Mouse (Mus musculus): Measurements from ENCODE around the gene Glul.

DNA sequence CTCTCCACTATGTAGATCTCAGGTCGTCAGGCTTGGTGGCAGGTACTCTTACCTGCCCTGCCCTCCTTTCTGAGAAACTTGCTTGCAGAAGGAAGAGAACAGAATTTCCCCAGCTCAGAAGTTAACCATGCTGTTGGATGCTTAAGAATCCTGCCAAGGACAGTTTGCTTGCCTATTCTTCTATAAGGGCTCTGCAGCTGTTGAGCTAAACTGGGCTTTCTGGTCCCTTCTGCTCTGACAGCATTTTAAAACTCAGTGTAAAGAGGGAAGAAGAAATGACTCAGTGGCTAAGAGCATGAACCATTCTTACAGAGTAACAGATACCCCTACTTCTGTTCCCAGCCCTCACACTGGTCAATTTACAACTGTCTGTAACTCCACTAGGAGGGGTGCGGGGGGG lies 41.2 kb downstream of the Glul start:
- no peak for TF ChIP-seq RAD21 (IDR thresholded peaks at IDR 0.05; ENCODE audit: low read depth, low read length)
- TF ChIP-seq MAFK (IDR thresholded peaks at IDR 0.05; ENCODE audit: insufficient replicate concordance, low read length): no peak
